Mouse (Mus musculus) thymus, postnatal 36 days (tissue): ENCODE results near the gene Pnkd.
"Not testable (repeated sequence)": the region's sequence is repeated elsewhere in the genome, so short reads cannot be mapped to it uniquely, and the experiment has no call there.

Experiments
- DNase-seq, 2 experiments: peaks; one replicate each; pipeline ENCODE4 v3.0.0; 2022; ENCODE audit warnings: mixed read lengths in 2 of 2

Pnkd gene

DNA sequence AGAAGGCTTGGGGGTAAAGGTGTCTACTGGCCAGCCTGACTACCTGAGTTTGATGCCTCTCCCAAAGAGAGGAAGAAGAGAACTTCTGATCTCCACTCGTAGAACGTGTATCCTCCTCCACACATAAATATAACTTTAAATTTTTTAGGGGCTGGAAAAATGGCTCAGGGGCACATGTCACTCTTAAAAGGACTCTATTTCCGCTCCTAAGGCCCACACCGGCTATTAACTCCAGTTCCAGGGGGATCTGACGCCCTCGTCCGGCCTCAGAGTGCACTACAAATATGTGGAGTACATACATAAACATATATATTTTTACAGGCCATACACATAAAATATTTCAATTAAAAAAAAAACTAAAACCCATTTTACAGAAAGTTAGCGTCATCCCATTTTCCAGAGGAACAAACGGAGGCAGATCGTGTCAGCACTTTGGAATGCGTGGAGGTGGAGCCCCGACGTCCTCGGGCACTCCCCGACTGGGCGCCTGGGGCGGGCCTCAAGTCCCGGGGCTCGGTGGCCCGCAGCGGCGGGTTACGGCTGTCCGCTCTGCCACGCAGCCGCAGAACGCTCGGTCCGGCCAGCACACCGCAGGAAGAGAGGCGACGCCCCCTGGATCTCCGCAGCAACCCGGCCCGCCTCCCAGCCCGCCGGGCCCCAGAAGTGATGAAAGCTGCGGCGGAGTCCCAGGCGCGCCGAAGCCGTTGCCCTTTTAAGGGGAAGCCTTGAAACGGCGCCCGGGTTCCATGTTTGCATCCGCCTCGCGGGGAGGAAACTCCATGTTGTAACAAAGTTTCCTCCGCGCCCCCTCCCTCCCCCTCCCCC is 106.4 kb downstream of the Pnkd start, which contains the start of gene Ctdsp1:
Gene Ctdsp1 (plus strand): TSS at position 586 of the 825 bp plus-strand sequence.
- DNase-seq, result peak; percentile 94 to 95

DNA sequence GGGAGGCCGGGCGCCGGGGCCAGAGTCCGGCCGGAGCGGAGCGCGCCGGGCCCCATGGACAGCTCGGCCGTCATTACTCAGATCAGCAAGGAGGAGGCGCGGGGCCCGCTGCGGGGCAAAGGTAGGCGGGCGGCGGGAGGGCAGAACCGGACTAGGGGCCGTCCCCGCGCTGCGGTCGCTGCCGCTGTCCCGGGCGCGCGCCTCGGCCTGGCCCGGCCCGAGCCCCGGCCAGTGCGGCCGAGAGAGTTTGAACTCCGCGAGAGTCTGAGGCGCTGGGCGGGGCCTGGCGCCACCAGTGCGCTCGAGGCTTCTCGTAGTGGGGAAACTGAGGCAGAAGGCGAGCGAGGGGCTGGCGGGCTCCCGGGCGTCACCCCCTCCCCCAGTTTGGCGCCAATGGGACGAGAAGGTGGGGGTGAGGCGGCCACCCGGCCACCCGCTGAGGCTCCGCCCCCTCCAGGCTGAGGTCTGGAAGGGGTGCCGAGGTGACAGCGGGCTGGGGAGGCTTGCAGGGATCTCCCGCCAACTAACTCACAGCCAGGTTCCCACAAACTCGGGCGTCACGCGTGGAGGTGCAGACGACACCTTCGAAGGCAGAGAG is 107.2 kb downstream of the Pnkd start:
- DNase-seq, result peak; percentile 77 to 86

DNA sequence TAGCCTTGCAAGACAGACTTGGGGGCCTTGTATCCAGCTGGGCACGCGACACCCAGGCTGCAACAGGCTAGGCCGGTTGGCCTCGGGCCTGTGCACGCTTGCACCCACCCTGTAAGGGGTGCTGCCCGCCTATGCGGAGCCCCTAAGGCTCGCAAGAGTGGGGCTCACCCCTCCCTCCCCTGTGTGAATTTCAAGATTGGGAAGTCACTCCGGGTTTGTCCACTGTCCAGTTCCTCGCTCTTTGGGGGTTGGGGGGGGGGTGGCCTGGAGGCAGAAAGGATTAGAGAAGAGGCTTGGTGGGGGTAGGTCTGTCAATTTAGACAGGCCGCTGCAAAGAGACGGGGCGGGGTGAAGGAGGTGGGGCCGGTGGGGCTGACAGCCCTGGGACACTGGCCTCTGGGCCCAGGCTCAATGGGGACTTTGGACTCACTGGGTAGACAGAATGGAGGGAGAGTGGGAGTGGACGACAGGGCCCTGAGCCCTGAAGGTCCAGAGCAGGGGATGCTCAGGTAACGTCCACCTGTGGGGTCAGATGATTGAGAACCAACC is 107.8 kb downstream of the Pnkd start:
- DNase-seq, result peak in 1 of 2 experiments; percentile 35

DNA sequence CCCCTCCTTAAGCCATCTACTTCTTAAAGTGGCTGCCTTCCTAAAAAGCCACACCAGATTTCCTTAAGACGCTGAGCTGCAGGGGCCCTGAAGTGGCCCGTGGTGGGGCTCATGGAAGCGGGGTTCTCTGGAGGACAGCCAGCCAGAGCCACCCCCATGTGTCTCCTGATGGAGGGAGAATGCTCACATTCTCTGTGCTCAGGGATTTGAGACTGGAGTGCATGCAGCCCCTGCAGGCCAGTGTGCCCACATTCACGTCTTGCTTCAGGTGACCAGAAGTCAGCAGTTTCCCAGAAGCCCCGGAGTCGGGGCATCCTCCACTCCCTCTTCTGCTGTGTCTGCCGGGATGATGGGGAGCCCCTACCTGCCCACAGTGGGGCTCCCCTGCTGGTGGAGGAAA is 108.3 kb downstream of the Pnkd start:
- DNase-seq, result no peak

- DNase-seq, result no peak
Observed at GRCm38 (mm10) chr1:74393697-74394096, 109.0 kb downstream of the Pnkd start.

DNA sequence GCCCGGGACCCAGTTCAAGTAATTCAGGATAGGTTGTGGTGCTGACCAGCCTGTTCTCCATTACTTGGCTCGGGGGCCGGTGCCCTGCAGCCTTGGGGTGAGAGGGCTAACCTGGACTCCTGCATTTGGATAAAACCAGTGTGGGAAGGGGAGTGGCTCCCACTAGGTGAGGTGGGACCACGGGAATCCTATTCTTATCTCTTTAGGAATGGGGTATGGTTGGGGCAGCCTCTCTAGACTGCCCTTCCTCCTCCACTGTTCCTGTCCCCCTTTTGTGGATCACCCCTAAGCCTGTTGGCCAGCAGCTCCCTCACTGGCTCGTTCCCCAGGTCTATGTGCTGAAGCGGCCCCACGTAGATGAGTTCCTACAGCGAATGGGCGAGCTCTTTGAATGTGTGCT is 109.6 kb downstream of the Pnkd start:
- no peak for DNase-seq

- DNase-seq, result no peak
Observed at GRCm38 (mm10) chr1:74394858-74395257, 110.1 kb downstream of the Pnkd start.

- no peak for DNase-seq
Observed at GRCm38 (mm10) chr1:74395290-74395689, 110.6 kb downstream of the Pnkd start.

GRCm38 (mm10) chr1:74396456-74397222 is 111.9 kb downstream of the Pnkd start:
- not testable (repeated sequence) for DNase-seq

DNA sequence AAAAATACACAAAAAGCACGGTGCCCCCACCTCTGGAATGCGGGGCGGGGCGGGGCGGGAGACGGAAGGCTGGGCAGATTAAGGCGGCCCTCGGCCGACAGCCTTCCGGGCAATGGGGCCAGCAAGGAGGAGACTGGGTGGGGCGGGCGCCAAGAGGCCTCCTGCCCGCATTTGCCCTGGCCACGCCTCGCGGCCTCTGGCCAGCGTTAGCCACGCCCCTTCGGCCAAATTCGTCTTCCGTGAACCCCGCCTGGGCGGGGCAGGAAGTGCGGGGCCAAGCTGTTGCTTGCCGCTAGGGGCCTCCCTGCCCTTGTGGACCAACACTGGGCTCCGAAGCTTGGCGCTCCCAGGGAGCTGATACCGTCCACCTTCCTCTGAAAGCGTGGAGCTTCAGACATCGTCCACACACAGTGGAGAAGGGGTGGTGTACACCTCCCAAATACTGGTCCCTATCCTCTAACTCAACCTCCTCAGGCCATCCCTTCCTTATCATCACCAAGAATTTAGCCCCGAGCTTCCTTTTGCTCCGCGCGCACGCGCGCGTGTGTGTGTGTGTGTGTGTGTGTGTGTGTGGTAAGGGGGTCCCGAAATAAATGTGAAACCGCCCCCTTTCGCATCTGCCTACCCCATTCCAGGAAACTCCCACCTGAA is 112.7 kb downstream of the Pnkd start:
- peak; percentile 86 to 88 for DNase-seq

DNA sequence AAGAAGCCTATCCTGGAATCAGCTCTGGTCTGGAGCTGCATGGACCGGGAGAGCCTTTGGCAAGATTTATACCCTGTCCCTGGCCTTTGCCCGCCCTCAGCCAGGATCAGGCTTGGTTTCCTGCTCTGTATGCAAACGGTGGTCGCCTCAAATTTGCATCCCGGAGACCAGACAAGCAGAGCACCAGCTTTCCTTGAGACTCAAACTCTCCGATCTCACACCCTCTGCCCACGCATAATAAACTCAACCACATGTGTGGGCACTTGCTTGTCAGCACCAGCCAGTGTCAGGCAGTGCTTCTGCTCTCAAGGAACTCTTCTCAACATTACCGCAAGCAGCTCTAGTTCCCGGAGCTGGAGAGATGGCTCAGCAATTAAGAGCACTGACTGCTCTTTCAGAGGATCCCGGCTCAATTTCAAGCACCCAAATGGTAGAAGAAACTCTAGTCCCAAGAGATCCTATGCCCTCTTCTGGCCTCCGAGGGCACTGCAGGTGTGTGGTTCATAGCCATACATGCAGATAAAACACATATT is 113.3 kb downstream of the Pnkd start:
- peak; percentile 80 for DNase-seq

DNA sequence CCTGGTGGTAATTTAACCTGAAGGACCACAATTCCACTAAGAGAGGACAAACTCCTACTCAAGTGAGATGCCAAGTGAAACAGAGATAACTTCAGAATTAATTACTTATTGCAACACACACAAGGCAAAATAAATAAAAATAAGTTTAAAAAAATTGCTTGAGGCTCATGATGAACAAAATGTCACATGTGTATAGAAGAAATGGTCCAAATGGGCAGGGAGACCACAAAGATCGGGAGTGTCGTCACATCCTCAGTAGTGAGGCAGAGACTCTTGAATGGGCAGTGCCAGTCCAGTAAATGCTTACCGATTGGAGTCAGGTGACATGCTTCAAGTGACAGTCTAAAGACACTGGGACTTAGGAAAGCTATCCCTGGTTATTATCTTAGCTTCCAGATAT is 115.8 kb downstream of the Pnkd start:
- DNase-seq, result no peak

DNA sequence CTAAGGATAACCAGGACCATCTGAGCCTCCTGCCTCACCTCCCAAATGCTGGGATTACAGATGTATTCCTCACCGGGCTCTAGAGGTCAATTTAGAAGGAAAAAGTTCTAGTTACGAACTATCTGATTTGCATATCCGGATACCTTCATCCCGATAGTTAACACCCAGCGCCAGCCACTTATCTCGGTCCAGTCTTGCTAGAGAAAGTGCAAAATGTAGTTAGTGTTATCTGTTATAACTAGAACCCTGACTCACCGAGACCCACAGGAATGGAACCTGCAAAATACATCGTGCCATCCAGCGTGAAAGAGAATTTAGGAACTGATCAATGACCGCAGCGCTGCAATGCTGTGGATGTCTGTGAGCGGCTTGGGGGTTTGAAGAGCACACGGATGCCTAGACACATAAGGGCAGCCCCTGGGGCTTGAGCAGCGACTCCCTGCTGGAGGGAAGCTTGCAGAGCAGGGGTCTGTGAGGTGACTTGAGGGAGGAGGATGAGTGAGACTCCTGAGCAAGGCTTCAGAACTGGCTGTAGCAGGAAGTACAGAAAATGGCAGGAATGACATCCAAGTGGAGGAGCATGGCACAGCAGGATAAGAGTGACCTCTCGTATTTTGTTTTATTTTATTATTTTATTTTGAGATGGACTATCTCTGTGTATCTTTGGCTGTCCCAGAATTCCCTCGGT is 116.4 kb downstream of the Pnkd start:
- no peak for DNase-seq
